Mouse (Mus musculus) kidney, embryonic 15.5 days (tissue): ENCODE data around the gene Dennd2c. TPM values are rescaled to one million over a fixed set of nuclear protein-coding genes. Genes with fewer than 3 reads are reported as not detected.

Experiments used
- ATAC-seq: fragments of 200-750 bp; cut with Nextera tagmentation; replicated peaks from 2 replicates; pipeline ENCODE4 v1.8.0; 2017; ENCODE audit warnings: moderate TSS enrichment; ENCODE audit not compliant: low FRiP score
- H3K27ac ChIP-seq: fragments of 300-500 bp; sonication (generic); 2 replicates; pipeline ENCODE4 v1.5.1; 2015; ENCODE audit warnings: mild to moderate bottlenecking, inconsistent platforms
- H3K27me3 ChIP-seq: fragments of 300-500 bp; sonication (generic); 2 replicates; pipeline ENCODE4 v1.6.1; 2015; ENCODE audit warnings: inconsistent platforms
- H3K36me3 ChIP-seq: fragments of 300-500 bp; sonication (generic); 2 replicates; pipeline ENCODE4 v1.6.1; 2015; ENCODE audit warnings: inconsistent platforms
- H3K4me1 ChIP-seq: fragments of 300-500 bp; sonication (generic); 2 replicates; pipeline ENCODE4 v1.6.1; 2015; ENCODE audit warnings: inconsistent platforms
- H3K4me2 ChIP-seq: fragments of 300-500 bp; sonication (generic); 2 replicates; pipeline ENCODE4 v1.6.1; 2015; ENCODE audit warnings: moderate library complexity, mild to moderate bottlenecking, inconsistent platforms
- H3K4me3 ChIP-seq: fragments of 300-500 bp; sonication (generic); replicated peaks from 2 replicates; pipeline ENCODE4 v1.5.1; 2015; ENCODE audit warnings: mild to moderate bottlenecking, inconsistent platforms
- H3K9ac ChIP-seq: fragments of 300-500 bp; sonication (generic); 2 replicates; pipeline ENCODE4 v1.6.1; 2015; ENCODE audit warnings: mild to moderate bottlenecking, inconsistent platforms
- H3K9me3 ChIP-seq: fragments of 300-500 bp; sonication (generic); replicated peaks from 2 replicates; pipeline ENCODE4 v1.6.1; 2016; ENCODE audit warnings: inconsistent platforms
- WGBS: fragments of 180-500 bp; shearing (Covaris S2); methylation state at CpG from one replicate; pipeline ENCODE4 v1.1.7; 2015; ENCODE audit warnings: mixed read lengths; 5-methylcytosine and 5-hydroxymethylcytosine counted together
- polyA plus RNA-seq: library from polyadenylated mRNA; unstranded; fragments of >200 nt; fragmentation: Nextera tagmentation; extraction: Ambion mirVana; gene quantifications from 2 replicates; pipeline ENCODE4 v1.2.1, GENCODE M21; 2015

The Dennd2c gene
- 4.2 and 4.4 TPM in 2 replicates for polyA plus RNA-seq

GRCm38 (mm10) chr3:103102454-103103390, at the start of gene Dennd2c:
Dennd2c (plus strand) TSS chr3:103102604.
- H3K4me2 ChIP-seq: peak within 1 kb of the TSS; percentile 86
- no peaks in the 10 kb centered on the region for H3K9me3 ChIP-seq
- H3K9ac ChIP-seq: peak within 1 kb of the TSS; percentile 59
- no peaks in the 10 kb centered on the region for H3K36me3 ChIP-seq
- peak; percentile 99 for ATAC-seq
- WGBS: 1% methylated on average over 72 of the region's 72 CpGs
- peak within 1 kb of the TSS; percentile 64 for H3K4me3 ChIP-seq
- peak within 1 kb of the TSS; percentile 35; the same call in 1 of the 2 replicates for H3K27ac ChIP-seq
- no peaks in the 10 kb centered on the region for H3K27me3 ChIP-seq
- peaks cover 11% of the 10 kb centered on the region for H3K4me1 ChIP-seq

- H3K9me3 ChIP-seq: no peaks in the 10 kb centered on the region
- ATAC-seq: no peak
- peaks cover 68% of the 10 kb centered on the region for H3K36me3 ChIP-seq
- H3K4me1 ChIP-seq: peaks cover 6% of the 10 kb centered on the region; the same call in 1 of the 2 replicates
- no peak overlapping the region for H3K9ac ChIP-seq
- no peaks in the 10 kb centered on the region for H3K27me3 ChIP-seq
- no peak overlapping the region for H3K4me2 ChIP-seq
- 91% methylated on average over 5 of the region's 5 CpGs for WGBS
- no peak overlapping the region for H3K4me3 ChIP-seq
- H3K27ac ChIP-seq: no peak overlapping the region
Observed at GRCm38 (mm10) chr3:103056016-103056595, 46.3 kb upstream of the Dennd2c start.

GRCm38 (mm10) chr3:103057752-103058151, 44.7 kb upstream of the Dennd2c start:
- ATAC-seq: peak; percentile 68
- H3K4me2 ChIP-seq: peak overlapping the region; percentile 75
- H3K27ac ChIP-seq: peak overlapping the region; percentile 98
- H3K4me1 ChIP-seq: peaks cover 6% of the 10 kb centered on the region; the same call in 1 of the 2 replicates
- H3K9me3 ChIP-seq: no peaks in the 10 kb centered on the region
- WGBS: 5% methylated on average over 10 of the region's 10 CpGs
- peaks cover 68% of the 10 kb centered on the region for H3K36me3 ChIP-seq
- H3K9ac ChIP-seq: peak overlapping the region; percentile 23; the same call in 1 of the 2 replicates
- H3K27me3 ChIP-seq: no peaks in the 10 kb centered on the region
- peak overlapping the region; percentile 86 for H3K4me3 ChIP-seq

- Histone ChIP-seq H3K9me3 (no peaks in the 10 kb centered on the region), H3K27ac (peak within 1 kb of the TSS; percentile 98), H3K4me1 (peaks cover 6% of the 10 kb centered on the region; the same call in 1 of the 2 replicates), H3K27me3 (no peaks in the 10 kb centered on the region), H3K9ac (peak within 1 kb of the TSS; percentile 89), H3K36me3 (peaks cover 70% of the 10 kb centered on the region), H3K4me2 (peak within 1 kb of the TSS; percentile 75), H3K4me3 (peak within 1 kb of the TSS; percentile 86)
- WGBS: 2% methylated on average over 46 of the region's 46 CpGs
- ATAC-seq: peak; percentile 96
Observed at GRCm38 (mm10) chr3:103058207-103059157, 43.9 kb upstream of the Dennd2c start, which contains the start of gene Nras. Nras (plus strand) TSS chr3:103058285.

GRCm38 (mm10) chr3:103066927-103067326, 35.5 kb upstream of the Dennd2c start:
- no peak overlapping the region for H3K9ac ChIP-seq
- ATAC-seq: no peak
- no peak overlapping the region for H3K4me2 ChIP-seq
- no peak overlapping the region for H3K4me3 ChIP-seq
- no peak overlapping the region for H3K27ac ChIP-seq
- peaks cover 70% of the 10 kb centered on the region for H3K36me3 ChIP-seq
- H3K4me1 ChIP-seq: no peaks in the 10 kb centered on the region
- H3K27me3 ChIP-seq: no peaks in the 10 kb centered on the region
- H3K9me3 ChIP-seq: no peaks in the 10 kb centered on the region
- WGBS: 90% methylated on average over 8 of the region's 8 CpGs

GRCm38 (mm10) chr3:103068971-103069370, 33.4 kb upstream of the Dennd2c start:
- H3K27me3 ChIP-seq: no peaks in the 10 kb centered on the region
- H3K27ac ChIP-seq: no peak overlapping the region
- WGBS: 83% methylated on average over 6 of the region's 6 CpGs
- no peak overlapping the region for H3K9ac ChIP-seq
- H3K4me3 ChIP-seq: no peak overlapping the region
- H3K36me3 ChIP-seq: peaks cover 50% of the 10 kb centered on the region
- no peaks in the 10 kb centered on the region for H3K4me1 ChIP-seq
- no peaks in the 10 kb centered on the region for H3K9me3 ChIP-seq
- no peak for ATAC-seq
- no peak overlapping the region for H3K4me2 ChIP-seq

GRCm38 (mm10) chr3:103073771-103074170, 28.6 kb upstream of the Dennd2c start, which contains the start of gene Ampd1:
Ampd1 (plus strand) TSS chr3:103074014.
- ATAC-seq: no peak
- H3K4me1 ChIP-seq: no peaks in the 10 kb centered on the region
- H3K36me3 ChIP-seq: peaks cover 5% of the 10 kb centered on the region
- 48% methylated on average over 5 of the region's 5 CpGs for WGBS
- no peaks in the 10 kb centered on the region for H3K27me3 ChIP-seq
- no peak within 1 kb of the TSS for H3K27ac ChIP-seq
- no peak within 1 kb of the TSS for H3K4me3 ChIP-seq
- no peaks in the 10 kb centered on the region for H3K9me3 ChIP-seq
- H3K4me2 ChIP-seq: no peak within 1 kb of the TSS
- no peak within 1 kb of the TSS for H3K9ac ChIP-seq

GRCm38 (mm10) chr3:103075871-103076270, 26.5 kb upstream of the Dennd2c start:
- H3K27me3 ChIP-seq: no peaks in the 10 kb centered on the region
- WGBS: 76% methylated on average over 9 of the region's 9 CpGs
- H3K9me3 ChIP-seq: no peaks in the 10 kb centered on the region
- no peaks in the 10 kb centered on the region for H3K36me3 ChIP-seq
- H3K9ac ChIP-seq: no peak overlapping the region
- H3K4me3 ChIP-seq: no peak overlapping the region
- H3K27ac ChIP-seq: no peak overlapping the region
- no peak for ATAC-seq
- no peaks in the 10 kb centered on the region for H3K4me1 ChIP-seq
- no peak overlapping the region for H3K4me2 ChIP-seq

- WGBS: 89% methylated on average over 9 of the region's 9 CpGs
- ATAC-seq: no peak
- no peaks in the 10 kb centered on the region for H3K4me1 ChIP-seq
- H3K9ac ChIP-seq: no peak overlapping the region
- H3K4me3 ChIP-seq: no peak overlapping the region
- no peak overlapping the region for H3K27ac ChIP-seq
- H3K36me3 ChIP-seq: no peaks in the 10 kb centered on the region
- no peak overlapping the region for H3K4me2 ChIP-seq
- H3K27me3 ChIP-seq: no peaks in the 10 kb centered on the region
- no peaks in the 10 kb centered on the region for H3K9me3 ChIP-seq
Observed at GRCm38 (mm10) chr3:103076476-103076875, 25.9 kb upstream of the Dennd2c start.

GRCm38 (mm10) chr3:103079301-103079700, 23.1 kb upstream of the Dennd2c start:
- no peaks in the 10 kb centered on the region for H3K27me3 ChIP-seq
- H3K9me3 ChIP-seq: no peaks in the 10 kb centered on the region
- 86% methylated on average over 9 of the region's 9 CpGs for WGBS
- H3K9ac ChIP-seq: no peak overlapping the region
- no peak for ATAC-seq
- H3K36me3 ChIP-seq: no peaks in the 10 kb centered on the region
- H3K27ac ChIP-seq: no peak overlapping the region
- no peak overlapping the region for H3K4me2 ChIP-seq
- H3K4me1 ChIP-seq: no peaks in the 10 kb centered on the region
- no peak overlapping the region for H3K4me3 ChIP-seq

- Histone ChIP-seq H3K9ac (no peak overlapping the region), H3K4me3 (no peak overlapping the region), H3K9me3 (no peaks in the 10 kb centered on the region), H3K4me2 (no peak overlapping the region), H3K27ac (no peak overlapping the region), H3K27me3 (no peaks in the 10 kb centered on the region), H3K4me1 (no peaks in the 10 kb centered on the region), H3K36me3 (no peaks in the 10 kb centered on the region)
- no peak for ATAC-seq
- WGBS: 75% methylated on average over 11 of the region's 11 CpGs
Observed at GRCm38 (mm10) chr3:103081051-103081450, 21.4 kb upstream of the Dennd2c start.
